Mouse (Mus musculus): ENCODE measurements at regions not wholly inside any gene's neighbourhood (a gene's known extent, or its start where the extent isn't known, plus 50 kb on each side); places are given as distances from the start of the nearest gene placed in this dataset.
A peak's percentile ranks its signal among the peaks of the same experiment; 100 is the strongest.

- no peak for DNase-seq (ENCODE audit: low spot score in 2 of 2)
These were observed 79.2 kb downstream of the 1700020N01Rik start for GRCm38 (mm10) chr10:21672171-21672570.

- DNase-seq (ENCODE audit: low spot score in 2 of 2) = no peak
These were observed 79.7 kb downstream of the 1700020N01Rik start for GRCm38 (mm10) chr10:21672666-21673065.

- no peak for DNase-seq (ENCODE audit: low spot score in 2 of 2)
These were observed 80.9 kb downstream of the 1700020N01Rik start for GRCm38 (mm10) chr10:21673831-21674230.

GRCm38 (mm10) chr10:21675786-21676185 lies 82.8 kb downstream of the 1700020N01Rik start:
- DNase-seq (ENCODE audit: low spot score in 2 of 2) = no peak

- no peak for DNase-seq (ENCODE audit: low spot score in 2 of 2)
These were observed 85.0 kb downstream of the 1700020N01Rik start for GRCm38 (mm10) chr10:21677911-21678310.

- DNase-seq (ENCODE audit: low spot score in 2 of 2) = no peak
These were observed 85.4 kb downstream of the 1700020N01Rik start for GRCm38 (mm10) chr10:21678372-21678771.

GRCm38 (mm10) chr10:21678811-21679451 lies 86.0 kb downstream of the 1700020N01Rik start:
- DNase-seq (ENCODE audit: low spot score in 2 of 2) = no peak

- DNase-seq (ENCODE audit: low spot score in 2 of 2) = no peak
These were observed 87.8 kb downstream of the 1700020N01Rik start for GRCm38 (mm10) chr10:21680789-21681188.

- DNase-seq (ENCODE audit: low spot score in 2 of 2) = peak in 1 of 2 experiments; percentile 41
These were observed 91.5 kb downstream of the 1700020N01Rik start for GRCm38 (mm10) chr10:21684286-21685013.

GRCm38 (mm10) chr10:21685122-21685798 lies 92.3 kb downstream of the 1700020N01Rik start:
- DNase-seq (ENCODE audit: low spot score in 2 of 2) = peak; percentile 19 to 38

GRCm38 (mm10) chr10:21686060-21686459 lies 93.1 kb downstream of the 1700020N01Rik start:
- no peak for DNase-seq (ENCODE audit: low spot score in 2 of 2)

GRCm38 (mm10) chr10:21687484-21687883 lies 94.5 kb downstream of the 1700020N01Rik start:
- no peak for DNase-seq (ENCODE audit: low spot score in 2 of 2)

GRCm38 (mm10) chr10:21688513-21688912 lies 95.6 kb downstream of the 1700020N01Rik start:
- DNase-seq (ENCODE audit: low spot score in 2 of 2) = no peak

- DNase-seq (ENCODE audit: low spot score in 2 of 2) = no peak
These were observed 96.9 kb downstream of the 1700020N01Rik start for GRCm38 (mm10) chr10:21689847-21690269.

GRCm38 (mm10) chr10:21695185-21695584 lies 102.2 kb downstream of the 1700020N01Rik start:
- DNase-seq (ENCODE audit: low spot score in 2 of 2) = no peak

- DNase-seq (ENCODE audit: low spot score in 2 of 2) = no peak
These were observed 103.7 kb downstream of the 1700020N01Rik start for GRCm38 (mm10) chr10:21696671-21697070.

GRCm38 (mm10) chr10:21701580-21701979 lies 108.6 kb downstream of the 1700020N01Rik start:
- no peak for DNase-seq (ENCODE audit: low spot score in 2 of 2)

- DNase-seq (ENCODE audit: low spot score in 2 of 2) = no peak
These were observed 109.2 kb downstream of the 1700020N01Rik start for GRCm38 (mm10) chr10:21702134-21702533.

GRCm38 (mm10) chr10:21711866-21712265 lies 118.9 kb downstream of the 1700020N01Rik start:
- no peak for DNase-seq (ENCODE audit: low spot score in 2 of 2)

- no peak for DNase-seq (ENCODE audit: low spot score in 2 of 2)
These were observed 119.9 kb downstream of the 1700020N01Rik start for GRCm38 (mm10) chr10:21712828-21713227.

GRCm38 (mm10) chr10:21715436-21715835 lies 122.5 kb downstream of the 1700020N01Rik start:
- DNase-seq (ENCODE audit: low spot score in 2 of 2) = no peak

GRCm38 (mm10) chr10:21718189-21718588 lies 125.2 kb downstream of the 1700020N01Rik start:
- DNase-seq (ENCODE audit: low spot score in 2 of 2) = no peak

- no peak for DNase-seq (ENCODE audit: low spot score in 2 of 2)
These were observed 131.4 kb downstream of the 1700020N01Rik start for GRCm38 (mm10) chr10:21724351-21724750.
